Mouse (Mus musculus) urinary bladder, postnatal 14 days (tissue): ENCODE results near the gene Olfr12.

Experiments
- DNase-seq: peaks from one replicate; pipeline ENCODE4 v3.0.0; 2021; ENCODE audit warnings: low spot score

Gene Olfr12

DNA sequence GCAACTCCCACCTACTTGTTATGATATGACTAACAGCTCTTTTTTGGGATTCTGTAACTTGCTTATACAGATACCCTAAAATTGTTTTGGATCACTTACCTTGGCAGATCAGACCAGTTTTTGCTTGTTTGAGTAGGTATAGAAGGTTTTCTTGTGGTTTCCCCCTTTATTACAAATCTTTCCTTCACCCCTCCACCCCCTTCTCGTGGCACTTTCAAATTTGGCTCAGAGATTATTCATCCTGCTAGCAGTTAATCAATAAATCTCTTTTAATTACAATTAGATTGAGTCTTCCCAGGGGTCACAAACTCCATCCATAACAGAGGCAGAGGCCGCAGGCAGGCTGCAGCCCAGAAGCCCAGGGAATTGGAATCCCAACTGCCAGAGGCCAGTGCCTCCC, at the start of gene Olfr12:
TSS of gene Olfr12 (plus strand) at position 301 of the 400 bp plus-strand sequence.
- no peak for DNase-seq

DNA sequence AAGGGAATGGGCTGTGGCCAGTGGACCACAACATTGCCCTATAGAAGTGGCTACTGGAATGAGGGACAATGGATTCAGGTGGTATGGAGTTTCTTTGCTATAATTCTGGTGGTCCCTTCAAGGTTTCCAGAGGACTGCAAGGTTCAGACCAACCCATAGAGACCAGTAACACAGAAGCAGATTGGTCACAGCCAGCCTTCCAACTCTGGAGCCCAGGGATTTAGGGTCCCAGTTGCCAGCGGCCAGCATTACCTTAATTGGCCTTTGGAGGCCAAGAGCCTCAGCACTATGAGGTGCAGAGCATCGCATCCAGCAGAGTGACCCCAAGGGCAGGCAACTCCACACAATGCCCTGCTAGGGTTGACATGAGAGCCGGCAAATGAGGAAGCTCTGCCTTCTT, 46.6 kb upstream of the Olfr12 start, which contains the start of gene Olfr1413:
TSS of gene Olfr1413 (plus strand) at position 301 of the 400 bp plus-strand sequence.
- DNase-seq = no peak

DNA sequence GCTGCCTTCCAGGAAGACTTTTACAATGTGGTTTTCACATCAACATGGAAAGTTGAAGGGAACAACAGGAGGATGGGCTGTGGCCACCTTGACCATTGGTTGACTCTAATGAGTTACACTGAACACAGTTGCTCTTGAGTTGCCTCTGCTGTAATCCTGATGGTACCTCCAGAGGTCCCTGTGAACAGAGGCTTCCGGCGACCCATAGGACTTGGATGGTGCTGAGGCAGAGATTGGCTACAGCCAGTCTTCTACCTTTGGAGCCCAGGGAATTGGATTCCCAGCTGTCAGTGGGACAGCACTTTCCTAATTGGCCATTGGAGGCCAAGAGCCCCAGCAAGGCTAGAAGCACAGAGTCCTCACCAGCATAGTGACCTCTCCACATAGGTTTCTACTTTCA, 32.1 kb upstream of the Olfr12 start, which contains the start of gene Olfr1412:
TSS of gene Olfr1412 (plus strand) at position 301 of the 400 bp plus-strand sequence.
- DNase-seq = no peak

- no peak for DNase-seq
Measured at GRCm38 (mm10) chr1:92594111-92594510, 23.5 kb upstream of the Olfr12 start, which contains the start of gene Olfr1411. Gene Olfr1411 (plus strand): TSS chr1:92594411.

DNA sequence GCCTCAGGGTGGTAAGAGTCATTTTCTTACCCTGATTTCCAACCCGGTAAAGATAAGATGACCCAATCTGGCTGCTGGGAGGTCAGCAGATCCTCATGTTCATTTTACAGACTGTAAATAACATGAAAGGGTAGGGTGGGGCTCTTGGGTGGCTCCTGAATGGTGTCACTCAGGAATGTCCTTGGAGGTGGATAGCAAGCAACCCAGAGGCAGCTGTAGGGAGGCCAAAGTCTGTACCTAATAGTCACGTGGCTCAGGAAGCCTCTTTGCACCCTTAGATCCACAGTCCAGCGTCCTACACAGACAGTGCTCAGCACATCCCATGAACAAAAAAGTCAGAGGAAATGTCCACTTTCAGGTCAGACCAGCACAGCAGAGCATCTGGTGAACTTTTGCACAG, 21.6 kb upstream of the Olfr12 start:
- no peak for DNase-seq

DNA sequence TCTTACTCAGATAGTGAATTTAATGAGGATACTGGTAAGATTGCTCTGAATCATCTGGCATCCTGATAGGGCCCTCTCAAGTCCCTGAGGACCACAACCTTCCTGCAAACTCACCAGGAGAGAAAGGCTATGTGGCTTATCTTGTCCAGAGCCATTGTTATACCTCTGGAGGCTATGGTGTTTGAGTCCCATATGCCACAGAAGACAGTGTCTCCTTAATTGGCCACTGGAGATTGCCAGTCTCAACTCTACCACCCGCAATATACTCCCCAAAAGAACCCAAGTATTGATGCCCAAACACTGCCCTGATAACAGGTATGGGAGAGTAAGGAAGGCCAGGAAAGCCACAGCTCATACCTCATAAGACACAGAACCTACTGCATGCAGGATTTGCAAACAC, 12.1 kb upstream of the Olfr12 start, which contains the start of gene Olfr1410:
TSS of gene Olfr1410 (plus strand) at position 301 of the 400 bp plus-strand sequence.
- no peak for DNase-seq

- no peak for DNase-seq
Measured at GRCm38 (mm10) chr1:92607711-92608110, 9.9 kb upstream of the Olfr12 start.

- peak; percentile 54 for DNase-seq
Measured at GRCm38 (mm10) chr1:92611008-92611407, 6.6 kb upstream of the Olfr12 start.

GRCm38 (mm10) chr1:92613175-92613574, 4.4 kb upstream of the Olfr12 start:
- DNase-seq = no peak

- no peak for DNase-seq
Measured at GRCm38 (mm10) chr1:92614516-92614915, 3.1 kb upstream of the Olfr12 start.

GRCm38 (mm10) chr1:92616046-92616445, 1.5 kb upstream of the Olfr12 start:
- no peak for DNase-seq

GRCm38 (mm10) chr1:92618360-92618759, 772 bp downstream of the Olfr12 start:
- DNase-seq = no peak

GRCm38 (mm10) chr1:92628227-92628626, 10.6 kb downstream of the Olfr12 start:
- DNase-seq = no peak

DNA sequence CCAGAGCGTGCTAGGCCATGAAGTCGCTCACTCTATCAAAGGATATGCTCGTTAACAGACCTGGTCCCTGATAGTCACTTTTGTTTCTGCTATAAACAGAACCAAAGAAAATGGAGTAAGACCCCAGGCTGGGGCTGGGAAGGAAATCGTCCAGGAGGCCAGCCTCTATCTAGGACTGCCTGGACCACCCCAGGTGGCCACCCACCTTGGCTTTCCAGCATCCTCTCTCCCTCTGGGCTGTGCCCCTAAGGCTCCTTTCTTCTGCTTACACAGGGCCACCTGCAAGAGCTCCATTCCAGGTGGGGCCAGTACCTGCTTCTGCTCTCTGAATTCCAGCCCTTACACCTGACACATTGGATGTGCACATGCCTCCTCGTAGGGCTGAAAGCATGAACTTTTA, 14.6 kb downstream of the Olfr12 start:
- no peak for DNase-seq

- DNase-seq = no peak
Measured at GRCm38 (mm10) chr1:92632948-92633347, 15.4 kb downstream of the Olfr12 start.

DNA sequence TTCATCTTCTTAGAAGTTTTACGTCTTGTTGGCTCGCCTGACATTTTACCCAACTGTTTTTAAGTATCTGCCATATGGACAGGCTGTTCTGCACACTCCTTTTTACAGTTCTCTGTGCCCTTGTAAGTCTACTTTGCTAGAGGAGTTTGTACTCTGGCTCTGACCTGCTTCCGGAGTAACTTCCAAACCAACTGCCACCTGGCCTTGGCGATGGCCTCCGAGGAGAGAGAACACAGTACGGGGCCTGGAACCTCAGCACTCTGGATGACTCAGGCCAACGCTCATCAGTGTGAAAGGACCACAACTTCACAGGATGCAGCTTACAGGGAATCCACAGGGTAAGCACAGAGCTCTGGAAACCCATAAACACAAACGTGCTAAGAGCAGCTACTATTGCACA, 16.1 kb downstream of the Olfr12 start:
- no peak for DNase-seq

- DNase-seq = no peak
Measured at GRCm38 (mm10) chr1:92634569-92634968, 17.0 kb downstream of the Olfr12 start.

GRCm38 (mm10) chr1:92634976-92635599, 17.5 kb downstream of the Olfr12 start:
- no peak for DNase-seq

DNA sequence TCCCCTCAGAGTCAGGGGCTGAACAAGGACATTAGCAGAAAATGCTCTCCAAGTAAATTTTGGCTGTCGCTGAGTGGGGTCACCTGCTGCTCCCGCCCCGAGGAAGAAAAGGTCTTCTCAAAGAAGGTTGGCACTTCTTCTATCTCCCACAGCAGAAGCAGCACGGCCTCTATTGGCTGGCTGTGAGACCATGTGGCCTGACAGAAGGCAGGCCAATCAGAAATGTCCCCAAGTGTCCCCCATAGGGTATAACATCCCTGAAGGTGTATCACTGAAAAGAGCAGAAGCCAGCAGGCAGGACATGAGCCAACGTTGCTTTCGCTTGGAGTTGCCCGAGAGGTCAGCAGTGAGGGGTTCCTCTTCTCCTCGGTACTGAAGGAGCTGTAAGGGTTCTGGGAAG, 18.4 kb downstream of the Olfr12 start:
- DNase-seq = no peak

DNA sequence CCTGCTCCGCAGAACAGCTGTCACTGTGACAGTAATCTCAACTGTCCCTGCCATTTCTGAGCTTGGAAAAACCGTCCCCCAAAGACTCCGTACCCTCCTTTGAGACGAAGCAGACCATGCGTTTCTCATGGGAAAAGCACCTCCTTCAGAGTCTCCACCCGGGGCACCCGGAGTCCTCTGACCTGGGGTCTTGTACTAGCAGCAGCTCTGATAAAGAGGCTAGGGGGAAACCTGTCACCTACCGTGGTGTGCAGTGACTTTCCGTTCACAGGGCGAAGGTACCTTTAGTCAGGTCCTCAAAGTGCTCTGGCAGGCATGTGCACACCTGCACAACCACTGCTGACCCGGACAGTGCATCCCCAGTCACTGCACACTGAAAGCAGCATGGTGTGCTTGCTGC, 19.1 kb downstream of the Olfr12 start:
- no peak for DNase-seq

GRCm38 (mm10) chr1:92637501-92638172, 20.0 kb downstream of the Olfr12 start:
- DNase-seq = no peak

- DNase-seq = no peak
Measured at GRCm38 (mm10) chr1:92638181-92638580, 20.6 kb downstream of the Olfr12 start.

DNA sequence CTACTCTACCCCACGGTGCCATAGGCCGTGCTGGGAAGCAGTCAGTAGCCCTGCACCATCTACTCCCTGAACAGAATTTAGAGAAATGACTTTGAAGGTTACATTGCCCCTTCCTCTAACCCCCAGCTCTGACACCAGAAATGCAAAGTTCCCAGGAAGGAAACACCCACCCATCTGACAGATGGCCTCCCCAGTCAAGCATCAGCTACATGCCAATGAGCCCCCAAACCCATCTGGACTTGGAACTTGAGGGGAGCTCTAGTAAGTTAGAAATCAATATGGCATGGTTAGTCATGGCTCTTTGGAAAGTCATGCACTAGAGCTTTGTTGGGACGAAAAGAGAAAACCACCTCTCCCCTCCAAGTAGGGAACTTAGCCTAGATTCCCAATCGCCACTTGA, 21.1 kb downstream of the Olfr12 start:
- no peak for DNase-seq

DNA sequence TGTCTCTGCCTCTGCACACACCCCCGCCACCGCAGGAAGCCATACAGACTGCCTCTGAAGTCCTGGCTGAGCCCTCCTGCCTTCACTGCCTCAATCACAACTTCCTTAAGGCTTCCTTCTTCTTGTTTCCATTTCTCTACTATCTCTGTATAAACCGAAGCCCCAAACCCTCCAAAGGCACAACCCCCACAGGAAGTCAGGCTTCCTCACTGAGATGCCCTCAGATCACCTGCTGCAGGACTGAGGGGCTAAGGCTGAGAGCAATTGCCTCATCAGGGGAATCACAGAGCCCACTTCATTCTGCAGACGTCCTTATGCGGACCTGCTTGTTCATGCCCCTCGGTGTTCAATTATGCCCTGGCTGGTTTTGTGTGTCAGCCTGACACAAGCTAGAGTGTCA, 22.8 kb downstream of the Olfr12 start:
- no peak for DNase-seq
